Mouse (Mus musculus) neural tube, embryonic 12.5 days (tissue): ENCODE measurements around the gene Mbtps1. TPM values are rescaled to one million over a fixed set of nuclear protein-coding genes. Genes with fewer than 3 reads are reported as not detected.

Source experiments
- ATAC-seq: fragments of 200-750 bp; cut with Nextera tagmentation; 2 replicates; pipeline ENCODE4 v1.8.0; 2017; ENCODE audit warnings: low read depth, mild to moderate bottlenecking, moderate TSS enrichment, moderate library complexity; ENCODE audit not compliant: low FRiP score
- H3K27ac ChIP-seq: fragments of 300-500 bp; sonication (generic); 2 replicates; pipeline ENCODE4 v1.5.1; 2016
- H3K27me3 ChIP-seq: fragments of 300-500 bp; sonication (generic); replicated peaks from 2 replicates; pipeline ENCODE4 v1.6.1; 2016; ENCODE audit warnings: mild to moderate bottlenecking
- H3K36me3 ChIP-seq: fragments of 300-500 bp; sonication (generic); 2 replicates; pipeline ENCODE4 v1.6.1; 2016; ENCODE audit warnings: mild to moderate bottlenecking
- H3K4me1 ChIP-seq: fragments of 300-500 bp; sonication (generic); 2 replicates; pipeline ENCODE4 v1.6.1; 2016
- H3K4me2 ChIP-seq: fragments of 300-500 bp; sonication (generic); replicated peaks from 2 replicates; pipeline ENCODE4 v1.6.1; 2016; ENCODE audit warnings: mild to moderate bottlenecking
- H3K4me3 ChIP-seq: fragments of 300-500 bp; sonication (generic); 2 replicates; pipeline ENCODE4 v1.5.1; 2016
- H3K9ac ChIP-seq: fragments of 300-500 bp; sonication (generic); 2 replicates; pipeline ENCODE4 v1.6.1; 2016; ENCODE audit warnings: mild to moderate bottlenecking
- H3K9me3 ChIP-seq: fragments of 300-500 bp; sonication (generic); 2 replicates; pipeline ENCODE4 v1.6.1; 2016; ENCODE audit warnings: mild to moderate bottlenecking
- WGBS: fragments of 180-500 bp; shearing (Covaris S2); methylation state at CpG from one replicate; pipeline ENCODE4 v1.1.7; 2016; 5-methylcytosine and 5-hydroxymethylcytosine counted together
- polyA plus RNA-seq: library from polyadenylated mRNA; unstranded; fragments of >200 nt; fragmentation: Nextera tagmentation; extraction: Ambion mirVana; gene quantifications from 2 replicates; pipeline ENCODE4 v1.2.1, GENCODE M21; 2016

The Mbtps1 gene
- polyA plus RNA-seq, 1 experiment from 2014 or later, result 96.2 TPM

DNA sequence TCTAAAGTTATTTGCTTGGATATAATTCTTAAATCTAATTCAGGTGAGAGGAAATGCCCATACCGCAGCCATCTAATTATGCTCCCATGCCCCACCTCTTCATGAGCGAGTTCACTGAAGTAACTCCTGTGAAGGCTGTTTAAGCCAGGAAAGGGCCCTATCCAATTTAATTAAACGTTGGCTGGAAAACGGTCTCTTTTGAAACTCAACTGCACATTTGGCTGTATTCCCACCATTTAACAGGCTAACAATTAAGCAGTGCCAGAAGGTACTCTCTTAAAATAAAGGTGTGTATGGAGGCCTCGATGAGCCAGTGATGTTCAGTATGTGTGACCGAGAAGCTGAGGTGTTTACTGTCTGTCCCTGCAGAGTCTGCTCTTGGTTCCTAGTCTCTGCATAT is 2.7 kb downstream of the Mbtps1 start:
- WGBS, result 88% methylated on average over 6 of the region's 6 CpGs
- no peaks in the 10 kb centered on the region for H3K36me3 ChIP-seq
- no peak overlapping the region for H3K4me3 ChIP-seq
- H3K4me2 ChIP-seq, result no peak overlapping the region
- no peak overlapping the region for H3K27ac ChIP-seq
- no peak overlapping the region for H3K9ac ChIP-seq
- H3K9me3 ChIP-seq, result no peaks in the 10 kb centered on the region
- no peaks in the 10 kb centered on the region for H3K27me3 ChIP-seq
- ATAC-seq, result no peak
- H3K4me1 ChIP-seq, result peaks cover 18% of the 10 kb centered on the region

DNA sequence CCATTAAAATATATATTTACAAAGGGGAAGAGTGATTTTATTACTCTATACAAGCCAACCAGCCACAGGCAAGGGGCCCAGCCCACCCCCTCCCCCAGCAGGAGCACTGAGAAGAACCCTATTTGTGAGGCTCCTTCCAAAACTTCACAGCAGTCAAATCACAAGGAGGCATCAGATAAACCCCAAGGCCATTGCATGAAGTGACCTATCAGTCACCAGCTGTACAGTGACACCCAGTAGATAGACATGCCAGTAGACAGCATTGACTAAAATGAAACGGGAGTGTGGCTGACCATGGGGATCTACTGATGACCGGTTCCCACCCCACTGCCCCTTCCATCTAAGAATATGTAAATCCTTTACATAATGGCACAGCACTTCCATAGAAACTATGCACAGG is 5.6 kb downstream of the Mbtps1 start:
- H3K27ac ChIP-seq, result no peak overlapping the region
- H3K36me3 ChIP-seq, result peaks cover 1% of the 10 kb centered on the region; the same call in 1 of the 2 replicates
- no peaks in the 10 kb centered on the region for H3K27me3 ChIP-seq
- no peak overlapping the region for H3K9ac ChIP-seq
- H3K4me3 ChIP-seq, result no peak overlapping the region
- H3K4me2 ChIP-seq, result no peak overlapping the region
- no peaks in the 10 kb centered on the region for H3K9me3 ChIP-seq
- ATAC-seq, result no peak
- H3K4me1 ChIP-seq, result peaks cover 18% of the 10 kb centered on the region
- WGBS, result 88% methylated on average over 2 of the region's 2 CpGs

DNA sequence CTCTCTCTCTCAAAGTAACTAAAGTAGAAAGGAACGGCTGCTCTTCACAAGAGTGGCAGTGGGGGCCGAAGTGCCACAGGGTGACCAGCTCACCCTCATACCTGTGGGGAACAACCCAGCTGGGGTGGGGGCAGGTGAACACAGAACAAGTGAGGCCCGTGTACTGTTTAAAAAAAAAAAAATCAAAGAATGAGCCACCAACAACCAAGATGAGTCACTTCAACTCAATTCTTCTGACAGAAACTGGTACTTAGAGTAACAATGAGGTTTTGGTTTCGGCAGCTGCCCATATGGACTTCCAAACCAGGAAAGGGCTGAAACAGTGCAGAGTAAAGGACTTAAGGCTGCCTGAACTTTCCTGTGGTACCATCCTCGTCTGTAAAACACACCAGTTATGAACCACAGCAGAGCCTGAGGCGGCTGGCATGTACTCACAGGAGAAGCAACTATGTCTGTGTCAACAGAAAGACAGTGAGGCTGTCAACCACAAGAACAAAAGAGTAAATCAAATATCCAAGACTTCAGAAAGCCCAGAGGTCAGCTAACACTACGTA is 9.9 kb downstream of the Mbtps1 start:
- no peak overlapping the region for H3K4me3 ChIP-seq
- no peaks in the 10 kb centered on the region for H3K27me3 ChIP-seq
- no peak overlapping the region for H3K9ac ChIP-seq
- H3K9me3 ChIP-seq, result no peaks in the 10 kb centered on the region
- H3K4me2 ChIP-seq, result no peak overlapping the region
- H3K36me3 ChIP-seq, result peaks cover 36% of the 10 kb centered on the region
- WGBS, result 79% methylated on average over 7 of the region's 7 CpGs
- no peak overlapping the region for H3K27ac ChIP-seq
- no peak for ATAC-seq
- H3K4me1 ChIP-seq, result no peaks in the 10 kb centered on the region

DNA sequence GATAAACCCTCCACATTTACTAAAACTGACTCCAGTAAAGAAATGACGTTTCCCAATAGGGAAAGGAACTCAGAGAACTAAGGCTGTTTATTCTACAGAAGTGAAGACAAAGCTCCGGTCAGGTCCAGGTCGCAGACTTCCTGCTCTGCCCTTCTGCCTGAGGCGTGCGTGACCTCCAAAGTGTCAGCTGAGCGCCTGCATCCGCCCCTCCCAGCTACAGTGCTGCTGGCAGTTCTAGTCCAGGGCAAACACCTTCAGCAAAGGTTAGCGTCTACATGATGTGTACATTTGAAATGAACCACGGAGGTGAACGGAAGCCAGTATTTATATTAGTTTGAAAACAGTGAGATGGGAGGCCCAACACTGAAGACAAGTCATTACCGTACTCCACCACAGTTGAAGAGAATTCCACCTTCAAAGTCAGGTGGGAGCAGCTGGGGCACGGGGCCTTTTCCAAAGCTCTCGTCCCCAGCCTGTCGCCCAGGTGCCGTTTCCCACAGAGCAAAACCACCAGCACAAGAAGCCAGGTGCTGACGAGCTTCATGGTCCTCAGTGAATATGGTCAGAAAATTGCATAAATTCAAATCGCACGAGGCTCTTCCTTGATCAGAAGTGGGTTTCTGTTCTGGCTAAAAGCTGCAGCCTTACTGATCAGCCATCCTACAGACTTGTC is 11.4 kb downstream of the Mbtps1 start:
- no peaks in the 10 kb centered on the region for H3K27me3 ChIP-seq
- no peak overlapping the region for H3K4me2 ChIP-seq
- H3K9ac ChIP-seq, result no peak overlapping the region
- H3K36me3 ChIP-seq, result peaks cover 50% of the 10 kb centered on the region
- no peak overlapping the region for H3K27ac ChIP-seq
- 85% methylated on average over 18 of the region's 18 CpGs for WGBS
- no peak overlapping the region for H3K4me3 ChIP-seq
- H3K9me3 ChIP-seq, result no peaks in the 10 kb centered on the region
- ATAC-seq, result no peak
- no peaks in the 10 kb centered on the region for H3K4me1 ChIP-seq

DNA sequence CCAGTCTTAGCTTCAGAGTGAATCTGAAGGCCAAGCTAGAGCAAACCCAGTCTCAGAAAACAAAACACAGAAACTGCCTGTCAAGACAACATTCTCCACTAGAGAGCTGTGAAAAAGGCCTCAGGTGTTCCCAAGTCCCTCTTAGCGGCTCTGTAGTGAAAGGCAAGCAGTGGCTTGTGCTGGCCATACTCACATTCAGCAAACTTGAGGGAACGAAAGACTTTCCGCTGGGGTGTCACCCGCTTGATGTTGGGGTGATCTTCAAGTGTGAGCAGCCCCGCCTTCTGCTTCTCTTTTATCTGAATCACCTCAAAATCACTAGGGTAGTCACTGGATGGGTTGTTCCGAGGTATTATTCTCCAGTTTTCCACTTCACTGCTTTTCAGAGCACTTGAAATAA is 12.7 kb downstream of the Mbtps1 start:
- no peaks in the 10 kb centered on the region for H3K4me1 ChIP-seq
- no peak for ATAC-seq
- H3K27me3 ChIP-seq, result no peaks in the 10 kb centered on the region
- no peak overlapping the region for H3K27ac ChIP-seq
- no peak overlapping the region for H3K4me3 ChIP-seq
- peaks cover 63% of the 10 kb centered on the region for H3K36me3 ChIP-seq
- no peak overlapping the region for H3K4me2 ChIP-seq
- no peaks in the 10 kb centered on the region for H3K9me3 ChIP-seq
- no peak overlapping the region for H3K9ac ChIP-seq
- 93% methylated on average over 6 of the region's 6 CpGs for whole genome bisulfite sequencing

GRCm38 (mm10) chr8:119545180-119545579 is 13.4 kb downstream of the Mbtps1 start:
- H3K36me3 ChIP-seq, result peaks cover 69% of the 10 kb centered on the region
- H3K4me1 ChIP-seq, result no peaks in the 10 kb centered on the region
- 81% methylated on average over 6 of the region's 6 CpGs for WGBS
- no peaks in the 10 kb centered on the region for H3K27me3 ChIP-seq
- H3K9ac ChIP-seq, result no peak overlapping the region
- no peak overlapping the region for H3K4me2 ChIP-seq
- no peak for ATAC-seq
- H3K4me3 ChIP-seq, result no peak overlapping the region
- H3K27ac ChIP-seq, result no peak overlapping the region
- H3K9me3 ChIP-seq, result no peaks in the 10 kb centered on the region

DNA sequence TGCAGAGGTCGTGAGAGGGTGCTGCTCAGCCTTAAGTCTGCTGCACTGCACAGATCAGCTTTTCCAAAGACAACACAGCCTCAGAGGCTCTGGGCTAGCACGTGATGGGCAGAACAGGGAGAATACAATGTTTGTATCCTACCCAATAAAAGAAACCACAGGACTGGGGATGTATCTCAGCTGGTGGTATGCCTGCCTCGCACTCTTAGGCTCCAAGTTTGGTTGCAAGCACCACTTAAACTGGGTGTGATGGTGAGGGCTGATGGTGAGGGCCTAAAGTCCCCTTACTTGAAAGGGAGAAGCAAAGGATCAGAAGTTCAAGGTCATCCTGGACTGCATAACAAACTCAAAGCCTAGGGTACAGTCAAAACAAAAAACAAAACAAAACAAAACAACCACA is 13.9 kb downstream of the Mbtps1 start:
- no peak overlapping the region for H3K4me2 ChIP-seq
- peaks cover 75% of the 10 kb centered on the region for H3K36me3 ChIP-seq
- no peak overlapping the region for H3K27ac ChIP-seq
- WGBS, result 87% methylated on average over 3 of the region's 3 CpGs
- no peaks in the 10 kb centered on the region for H3K27me3 ChIP-seq
- no peak overlapping the region for H3K9ac ChIP-seq
- H3K9me3 ChIP-seq, result no peaks in the 10 kb centered on the region
- no peaks in the 10 kb centered on the region for H3K4me1 ChIP-seq
- no peak overlapping the region for H3K4me3 ChIP-seq
- ATAC-seq, result no peak

- Histone ChIP-seq H3K4me1 (no peaks in the 10 kb centered on the region), H3K9me3 (no peaks in the 10 kb centered on the region), H3K4me2 (no peak overlapping the region), H3K36me3 (peaks cover 99% of the 10 kb centered on the region), H3K9ac (no peak overlapping the region), H3K27me3 (no peaks in the 10 kb centered on the region), H3K4me3 (no peak overlapping the region), H3K27ac (no peak overlapping the region)
- ATAC-seq, result no peak
- 94% methylated on average over 9 of the region's 9 CpGs for WGBS
Observed at GRCm38 (mm10) chr8:119531973-119532372, 26.6 kb downstream of the Mbtps1 start.

GRCm38 (mm10) chr8:119531397-119531796 is 27.1 kb downstream of the Mbtps1 start:
- H3K9ac ChIP-seq, result no peak overlapping the region
- H3K4me3 ChIP-seq, result no peak overlapping the region
- peaks cover 99% of the 10 kb centered on the region for H3K36me3 ChIP-seq
- H3K27me3 ChIP-seq, result no peaks in the 10 kb centered on the region
- 92% methylated on average over 3 of the region's 3 CpGs for WGBS
- no peak overlapping the region for H3K4me2 ChIP-seq
- ATAC-seq, result no peak
- no peaks in the 10 kb centered on the region for H3K4me1 ChIP-seq
- no peak overlapping the region for H3K27ac ChIP-seq
- H3K9me3 ChIP-seq, result no peaks in the 10 kb centered on the region

DNA sequence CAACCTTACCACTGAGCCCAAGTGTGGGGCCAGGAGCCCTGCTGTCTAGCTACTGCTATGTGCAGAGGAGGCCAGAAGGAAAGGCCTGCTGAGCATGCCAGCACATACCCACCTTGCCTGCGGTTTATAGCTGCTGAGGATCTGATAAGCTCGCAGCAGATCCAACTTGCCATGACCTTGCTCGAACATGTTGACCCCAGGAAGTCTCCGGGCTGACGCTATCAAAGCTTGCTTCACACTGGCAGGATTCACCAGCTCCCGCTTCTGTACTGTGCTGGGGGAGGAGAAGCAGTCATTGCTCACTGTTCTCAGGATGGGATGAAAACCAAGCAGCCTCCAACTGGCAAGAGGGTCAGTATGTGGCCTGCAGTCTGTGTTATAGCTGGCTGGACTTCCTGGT is 27.6 kb downstream of the Mbtps1 start:
- Histone ChIP-seq H3K9me3 (no peaks in the 10 kb centered on the region), H3K27ac (no peak overlapping the region), H3K4me2 (no peak overlapping the region), H3K27me3 (no peaks in the 10 kb centered on the region), H3K4me1 (no peaks in the 10 kb centered on the region), H3K36me3 (peaks cover 94% of the 10 kb centered on the region), H3K9ac (no peak overlapping the region), H3K4me3 (no peak overlapping the region)
- no peak for ATAC-seq
- WGBS, result 90% methylated on average over 6 of the region's 6 CpGs

DNA sequence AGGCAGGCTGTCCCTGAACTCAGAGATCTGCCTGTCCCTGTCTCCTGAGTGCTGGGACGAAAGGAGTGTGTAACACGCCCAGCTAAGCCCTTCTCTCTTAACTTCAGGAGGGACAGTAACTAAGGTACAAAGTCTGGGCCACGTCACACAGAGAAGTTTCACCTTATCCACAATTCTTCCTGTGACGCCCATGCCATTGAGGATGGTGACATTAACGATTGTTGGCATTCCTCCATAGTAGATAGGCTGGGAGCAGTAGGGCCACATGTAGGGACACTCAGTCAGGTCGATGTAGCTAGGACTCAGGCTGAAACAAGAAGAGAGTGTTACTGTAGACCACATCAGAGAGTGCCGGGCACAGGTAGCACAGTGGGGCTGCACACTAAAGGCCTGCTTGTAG is 29.8 kb downstream of the Mbtps1 start:
- Histone ChIP-seq H3K27me3 (no peaks in the 10 kb centered on the region), H3K4me2 (no peak overlapping the region), H3K4me3 (no peak overlapping the region), H3K36me3 (peaks cover 93% of the 10 kb centered on the region), H3K4me1 (no peaks in the 10 kb centered on the region), H3K27ac (no peak overlapping the region), H3K9me3 (no peaks in the 10 kb centered on the region), H3K9ac (no peak overlapping the region)
- no peak for ATAC-seq
- 94% methylated on average over 7 of the region's 7 CpGs for WGBS

DNA sequence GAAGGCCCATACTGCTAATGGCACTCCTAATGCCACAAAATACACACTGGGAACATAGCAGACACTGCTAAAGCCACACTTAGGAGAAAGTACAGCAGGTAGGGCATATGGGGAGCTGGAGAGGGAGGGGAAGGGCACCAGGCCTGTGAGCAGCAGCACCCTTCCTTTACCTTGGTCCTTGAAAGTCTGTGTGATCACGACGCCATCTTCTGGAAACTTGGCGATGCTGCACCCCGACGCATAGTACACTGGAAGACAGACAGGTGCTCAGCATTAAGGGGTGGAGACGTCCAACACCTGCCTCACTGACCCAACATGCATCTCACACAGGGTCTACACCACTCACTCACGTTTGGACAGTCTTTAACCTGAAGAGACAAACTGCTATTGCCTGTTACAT is 38.4 kb downstream of the Mbtps1 start:
- Histone ChIP-seq H3K4me3 (no peak overlapping the region), H3K4me2 (no peak overlapping the region), H3K27ac (no peak overlapping the region), H3K9ac (no peak overlapping the region), H3K27me3 (no peaks in the 10 kb centered on the region), H3K9me3 (no peaks in the 10 kb centered on the region), H3K4me1 (0 out of 2 replicates have a peak, but pooled peaks cover 3% of the 10 kb centered on the region), H3K36me3 (peaks cover 97% of the 10 kb centered on the region)
- 77% methylated on average over 7 of the region's 7 CpGs for WGBS
- ATAC-seq, result no peak

- Histone ChIP-seq H3K4me1 (0 out of 2 replicates have a peak, but pooled peaks cover 3% of the 10 kb centered on the region), H3K4me2 (no peak overlapping the region), H3K9me3 (no peaks in the 10 kb centered on the region), H3K36me3 (peaks cover 100% of the 10 kb centered on the region), H3K9ac (no peak overlapping the region), H3K27me3 (no peaks in the 10 kb centered on the region), H3K27ac (no peak overlapping the region), H3K4me3 (no peak overlapping the region)
- 57% methylated on average over 5 of the region's 5 CpGs for WGBS
- 0 out of 2 replicates have a peak, but pooled peaks have one; percentile 29 for ATAC-seq
Observed at GRCm38 (mm10) chr8:119516674-119517073, 41.9 kb downstream of the Mbtps1 start.
